Mouse (Mus musculus) embryonic facial prominence, embryonic 12.5 days (tissue): ENCODE results near the gene Gm3173. TPM values are rescaled to one million over a fixed set of nuclear protein-coding genes. Genes with fewer than 3 reads are reported as not detected.
"Not testable (repeated sequence)": the region's sequence is repeated elsewhere in the genome, so short reads cannot be mapped to it uniquely, and the experiment has no call there.

Experiments used
- ATAC-seq: fragments of 200-750 bp; cut with Nextera tagmentation; 2 replicates; pipeline ENCODE4 v1.8.0; 2017; ENCODE audit not compliant: insufficient number of reproducible peaks, insufficient read depth, low FRiP score, low TSS enrichment
- H3K27ac ChIP-seq: fragments of 300-500 bp; sonication (generic); 2 replicates; pipeline ENCODE4 v1.5.1; 2016; ENCODE audit warnings: mild to moderate bottlenecking
- H3K27me3 ChIP-seq: fragments of 300-500 bp; sonication (generic); 2 replicates; pipeline ENCODE4 v1.6.1; 2016; ENCODE audit warnings: mild to moderate bottlenecking, moderate library complexity
- H3K36me3 ChIP-seq: fragments of 300-500 bp; sonication (generic); 2 replicates; pipeline ENCODE4 v1.6.1; 2016; ENCODE audit warnings: mild to moderate bottlenecking
- H3K4me1 ChIP-seq: fragments of 300-500 bp; sonication (generic); 2 replicates; pipeline ENCODE4 v1.6.1; 2016
- H3K4me2 ChIP-seq: fragments of 300-500 bp; sonication (generic); replicated peaks from 2 replicates; pipeline ENCODE4 v1.6.1; 2016; ENCODE audit warnings: mild to moderate bottlenecking, moderate library complexity
- H3K4me3 ChIP-seq: fragments of 300-500 bp; sonication (generic); 2 replicates; pipeline ENCODE4 v1.5.1; 2016; ENCODE audit warnings: mild to moderate bottlenecking
- H3K9ac ChIP-seq: fragments of 300-500 bp; sonication (generic); 2 replicates; pipeline ENCODE4 v1.6.1; 2016; ENCODE audit warnings: mild to moderate bottlenecking, moderate library complexity
- H3K9me3 ChIP-seq: fragments of 300-500 bp; sonication (generic); 2 replicates; pipeline ENCODE4 v1.6.1; 2016; ENCODE audit warnings: mild to moderate bottlenecking, moderate library complexity
- WGBS: fragments of 180-500 bp; shearing (Covaris S2); methylation state at CpG from one replicate; pipeline ENCODE4 v1.1.7; 2016; 5-methylcytosine and 5-hydroxymethylcytosine counted together
- polyA plus RNA-seq: library from polyadenylated mRNA; unstranded; fragments of >200 nt; fragmentation: Nextera tagmentation; extraction: Ambion mirVana; gene quantifications from 2 replicates; pipeline ENCODE4 v1.2.1, GENCODE M21; 2016

Gene Gm3173
- polyA plus RNA-seq, result not detected in 2 replicates

- not testable (repeated sequence) for H3K4me2 ChIP-seq, H3K4me1 ChIP-seq, H3K9ac ChIP-seq, H3K27me3 ChIP-seq, ATAC-seq, H3K9me3 ChIP-seq, H3K4me3 ChIP-seq, H3K36me3 ChIP-seq, H3K27ac ChIP-seq
Observed at GRCm38 (mm10) chr14:4430692-4431091, at the start of gene Gm3173. Gene Gm3173, plus strand, starts transcription at chr14:4430992.

GRCm38 (mm10) chr14:4385606-4386005 is 45.2 kb upstream of the Gm3173 start:
- not testable (repeated sequence) for H3K27me3 ChIP-seq, H3K4me1 ChIP-seq, ATAC-seq, H3K9me3 ChIP-seq, H3K27ac ChIP-seq, H3K9ac ChIP-seq, H3K4me3 ChIP-seq, H3K4me2 ChIP-seq, H3K36me3 ChIP-seq

GRCm38 (mm10) chr14:4392841-4393530 is 37.8 kb upstream of the Gm3173 start:
- H3K4me1 ChIP-seq, H3K4me3 ChIP-seq, H3K36me3 ChIP-seq, H3K4me2 ChIP-seq, ATAC-seq, H3K9me3 ChIP-seq, H3K9ac ChIP-seq, H3K27me3 ChIP-seq, H3K27ac ChIP-seq: not testable (repeated sequence)
- 88% methylated on average over 4 of the region's 6 CpGs for WGBS

GRCm38 (mm10) chr14:4397226-4397625 is 33.6 kb upstream of the Gm3173 start, which contains the start of gene Gm3159:
Gene Gm3159, plus strand, starts transcription at chr14:4397526.
- H3K4me2 ChIP-seq, H3K4me1 ChIP-seq, H3K27ac ChIP-seq, H3K9ac ChIP-seq, H3K9me3 ChIP-seq, ATAC-seq, H3K36me3 ChIP-seq, H3K4me3 ChIP-seq, H3K27me3 ChIP-seq: not testable (repeated sequence)
- WGBS, result 82% methylated on average over 3 of the region's 3 CpGs

- not testable (repeated sequence) for H3K27me3 ChIP-seq, H3K4me3 ChIP-seq, H3K36me3 ChIP-seq, H3K9ac ChIP-seq, ATAC-seq, H3K9me3 ChIP-seq, H3K27ac ChIP-seq, H3K4me1 ChIP-seq, H3K4me2 ChIP-seq
Observed at GRCm38 (mm10) chr14:4398624-4399023, 32.2 kb upstream of the Gm3173 start.

- H3K4me2 ChIP-seq, H3K27me3 ChIP-seq, H3K27ac ChIP-seq, H3K4me1 ChIP-seq, H3K36me3 ChIP-seq, ATAC-seq, H3K9ac ChIP-seq, H3K4me3 ChIP-seq, H3K9me3 ChIP-seq: not testable (repeated sequence)
- 86% methylated on average over 5 of the region's 5 CpGs for WGBS
Observed at GRCm38 (mm10) chr14:4400115-4400789, 30.5 kb upstream of the Gm3173 start.

- H3K4me3 ChIP-seq, H3K9me3 ChIP-seq, H3K27ac ChIP-seq, H3K9ac ChIP-seq, H3K4me2 ChIP-seq, H3K4me1 ChIP-seq, H3K36me3 ChIP-seq, ATAC-seq, H3K27me3 ChIP-seq: not testable (repeated sequence)
- 76% methylated on average over 5 of the region's 5 CpGs for WGBS
Observed at GRCm38 (mm10) chr14:4401245-4401644, 29.5 kb upstream of the Gm3173 start.

GRCm38 (mm10) chr14:4403840-4404239 is 27.0 kb upstream of the Gm3173 start:
- not testable (repeated sequence) for H3K27ac ChIP-seq, H3K27me3 ChIP-seq, H3K9me3 ChIP-seq, H3K4me3 ChIP-seq, H3K4me2 ChIP-seq, ATAC-seq, H3K36me3 ChIP-seq, H3K4me1 ChIP-seq, H3K9ac ChIP-seq

GRCm38 (mm10) chr14:4409939-4410338 is 20.9 kb upstream of the Gm3173 start:
- H3K4me2 ChIP-seq, H3K27me3 ChIP-seq, H3K36me3 ChIP-seq, H3K9me3 ChIP-seq, H3K4me3 ChIP-seq, H3K9ac ChIP-seq, H3K27ac ChIP-seq, ATAC-seq, H3K4me1 ChIP-seq: not testable (repeated sequence)
- WGBS, result 65% methylated on average over 1 of the region's 1 CpGs

GRCm38 (mm10) chr14:4414965-4415835 is 15.6 kb upstream of the Gm3173 start, which contains the start of gene Gm3164:
Gene Gm3164, plus strand, starts transcription at chr14:4415448.
- H3K4me1 ChIP-seq, H3K27me3 ChIP-seq, ATAC-seq, H3K9me3 ChIP-seq, H3K27ac ChIP-seq, H3K36me3 ChIP-seq: not testable (repeated sequence)
- 2% methylated on average over 24 of the region's 59 CpGs for WGBS
- Histone ChIP-seq H3K4me2 (peak within 1 kb of the TSS; percentile 66), H3K9ac (peak within 1 kb of the TSS; percentile 36; the same call in 1 of the 2 replicates), H3K4me3 (peak within 1 kb of the TSS; percentile 40)

GRCm38 (mm10) chr14:4481445-4481844 is 50.7 kb downstream of the Gm3173 start, which contains the start of gene Gm3182:
Gene Gm3182, plus strand, starts transcription at chr14:4481745.
- H3K4me1 ChIP-seq, H3K27ac ChIP-seq, H3K4me2 ChIP-seq, H3K9ac ChIP-seq, H3K36me3 ChIP-seq, H3K9me3 ChIP-seq, H3K27me3 ChIP-seq, ATAC-seq, H3K4me3 ChIP-seq: not testable (repeated sequence)
- 60% methylated on average over 1 of the region's 2 CpGs for WGBS

- not testable (repeated sequence) for H3K27ac ChIP-seq, H3K36me3 ChIP-seq, H3K9ac ChIP-seq, H3K4me1 ChIP-seq, H3K27me3 ChIP-seq, H3K9me3 ChIP-seq, ATAC-seq
- H3K4me3 ChIP-seq, result peak overlapping the region; percentile 30
- H3K4me2 ChIP-seq, result peak overlapping the region; percentile 48
- 5% methylated on average over 17 of the region's 25 CpGs for WGBS
Observed at GRCm38 (mm10) chr14:4499425-4499824, 68.6 kb downstream of the Gm3173 start.
